Mouse (Mus musculus): Measurements from ENCODE around the gene Lin28b.

DNA sequence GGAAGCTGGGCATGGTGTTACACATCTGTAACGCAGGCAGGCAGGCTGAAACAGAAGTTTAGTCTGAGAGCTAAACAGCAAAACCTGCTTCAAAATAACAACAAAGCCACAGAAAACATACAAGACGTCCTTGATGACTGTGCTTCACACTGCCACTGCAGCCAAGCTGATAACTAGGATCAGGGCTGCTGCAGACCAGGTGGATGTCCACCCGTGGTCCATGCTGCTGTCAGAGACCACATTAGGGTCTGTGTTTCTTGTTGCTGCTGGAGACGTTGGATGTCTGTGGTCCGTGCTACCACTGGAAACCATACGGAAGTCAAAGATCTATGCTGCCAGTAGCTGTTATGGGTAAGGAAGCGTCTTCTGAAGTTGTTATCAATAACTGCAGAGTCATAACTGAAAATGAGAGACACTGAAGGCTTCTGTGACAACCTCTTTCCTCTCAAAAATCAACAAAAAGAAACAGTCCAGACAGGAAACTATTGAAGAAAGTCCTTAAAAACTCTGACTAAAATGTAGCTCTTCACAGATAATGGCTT lies 86.4 kb downstream of the Lin28b start:
- no peak for TF ChIP-seq CTCF (IDR thresholded peaks at IDR 0.05; ENCODE audit: extremely low read depth, insufficient read depth, insufficient read length, insufficient replicate concordance)
- no peak for TF ChIP-seq POLR2A (IDR thresholded peaks at IDR 0.05; ENCODE audit: low read depth, low read length)
